Comparison of ENCODE assay signal across 14 mouse cellular contexts in the genomic region with DNA sequence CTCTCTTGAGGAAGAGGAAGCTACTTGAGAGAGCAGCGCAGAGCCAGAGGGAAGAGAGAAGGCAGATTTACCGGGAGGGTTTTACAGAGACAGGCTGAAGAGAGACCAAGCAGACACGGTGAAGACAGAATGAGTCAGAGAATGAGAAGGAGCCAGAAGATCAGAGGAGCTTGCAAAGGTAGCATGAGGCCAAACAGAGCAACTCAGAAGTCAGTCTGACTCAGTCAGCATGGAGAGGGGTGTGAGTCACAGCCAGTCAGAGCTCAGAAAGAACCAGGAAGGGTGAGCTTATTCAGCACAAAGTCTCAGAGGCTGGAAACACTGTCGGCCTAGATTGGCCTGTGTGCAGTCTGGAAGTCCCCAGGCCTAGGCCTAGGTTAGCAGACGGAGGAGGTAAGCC. TPM values are rescaled to one million over a fixed set of nuclear protein-coding genes. Genes with fewer than 3 reads are reported as not detected.
DNase-seq lines count a peak whose midpoint lies in the region; ATAC-seq and TF ChIP-seq lines count a peak whose summit lies in the region.
"Had no signal": no experiment of that assay in that cellular context is flagged by ENCODE, and none has a peak within 500 bp of the region (broad histone marks: within the 10 kb centered on the region; RNA-seq: fewer than 3 reads in every experiment).

No protein-coding gene starts in this region.

- TF ChIP-seq EP300 in stomach, postnatal 0 days (optimal IDR thresholded peaks at IDR 0.05), result no peak

- no peak overlapping the region for H3K9ac ChIP-seq in stomach, postnatal 0 days (ENCODE audit: low read length)
- no peak overlapping the region for H3K9ac ChIP-seq in midbrain, postnatal 0 days (replicated peaks; ENCODE audit: low read length, poor library complexity, severe bottlenecking)
- H3K9ac ChIP-seq: liver, embryonic 12.5 days; neural tube, embryonic 13.5 days had no signal

- WGBS in stomach, postnatal 0 days, result 74% methylated on average over 5 of the region's 5 CpGs
- WGBS in midbrain, postnatal 0 days, result 93% methylated on average over 5 of the region's 5 CpGs

- no peak overlapping the region for H3K4me2 ChIP-seq in stomach, postnatal 0 days (replicated peaks; ENCODE audit: low read depth)
- no peak overlapping the region for H3K4me2 ChIP-seq in midbrain, postnatal 0 days (ENCODE audit: low read depth, low read length, poor library complexity, severe bottlenecking)
- H3K4me2 ChIP-seq: liver, embryonic 12.5 days; neural tube, embryonic 13.5 days had no signal

- CTCF ChIA-PET in Patski (lab: Charles Lee), result interaction anchor here (1.3 to 1.9 kb wide), 4 partner anchors 24 to 40 kb away, joined by 4 to 6 read pairs (median 4); no protein-coding TSS in a partner anchor

- DNase-seq in right cerebral cortex, adult 18-20 months, result peak; percentile 75
- DNase-seq in right cerebral cortex, postnatal 10 days (ENCODE audit: low spot score in 2 of 2), result no peak
- peak; percentile 89 for DNase-seq in Patski (ENCODE audit: low read depth, low spot score)
- no peak for DNase-seq in stomach, postnatal 0 days (ENCODE audit: low spot score)
- DNase-seq in embryo, embryonic 10.5 days (ENCODE audit: low spot score), result no peak
- DNase-seq in midbrain, postnatal 0 days (ENCODE audit: low spot score), result no peak

- in situ Hi-C loops in Patski (cut with MboI; ENCODE audit: low pct_unique_long_range_greater_than_20kb), result no loop called here

- no peaks in the 10 kb centered on the region for H3K9me3 ChIP-seq in stomach, postnatal 0 days (ENCODE audit: control insufficient read depth, low read length)
- no peaks in the 10 kb centered on the region for H3K9me3 ChIP-seq in midbrain, postnatal 0 days (ENCODE audit: low read length)
- H3K9me3 ChIP-seq: liver, embryonic 12.5 days; neural tube, embryonic 13.5 days had no signal

- peak overlapping the region; percentile 88 for H3K27ac ChIP-seq in cortical plate, adult 2 months (ENCODE audit: insufficient read depth, low read length)
- 0 out of 2 replicates have a peak overlapping the region, but pooled peaks have one; percentile 25 for H3K27ac ChIP-seq in stomach, postnatal 0 days (replicated peaks)
- no peak overlapping the region for H3K27ac ChIP-seq in midbrain, postnatal 0 days (ENCODE audit: low read depth, low read length)
- H3K27ac ChIP-seq: liver, embryonic 12.5 days; neural tube, embryonic 13.5 days had no signal

- H3K4me3 ChIP-seq in cortical plate, adult 2 months (ENCODE audit: insufficient read depth, low read length), result no peak overlapping the region
- no peak overlapping the region for H3K4me3 ChIP-seq in stomach, postnatal 0 days (ENCODE audit: low read depth, low read length)
- no peak overlapping the region for H3K4me3 ChIP-seq in midbrain, postnatal 0 days (ENCODE audit: low read depth, low read length)
- H3K4me3 ChIP-seq: liver, embryonic 12.5 days; neural tube, embryonic 13.5 days had no signal

- H3K27me3 ChIP-seq in Patski, result no peaks in the 10 kb centered on the region
- H3K27me3 ChIP-seq in stomach, postnatal 0 days (ENCODE audit: control insufficient read depth, insufficient read depth, low read length), result no peaks in the 10 kb centered on the region
- no peaks in the 10 kb centered on the region for H3K27me3 ChIP-seq in midbrain, postnatal 0 days (ENCODE audit: insufficient read depth, low read length)
- H3K27me3 ChIP-seq: liver, embryonic 12.5 days; neural tube, embryonic 13.5 days had no signal

- TF ChIP-seq CTCF in Patski (IDR thresholded peaks at IDR 0.05), result no peak
- no peak for TF ChIP-seq CTCF in cortical plate, adult 2 months (IDR thresholded peaks at IDR 0.05; ENCODE audit: extremely low read depth, insufficient read depth, low read length)
- TF ChIP-seq CTCF in stomach, postnatal 0 days (IDR thresholded peaks at IDR 0.05; ENCODE audit: low read depth), result no peak
- no peak for TF ChIP-seq CTCF in midbrain, postnatal 0 days (IDR thresholded peaks at IDR 0.05)

- TF ChIP-seq POLR2A in cortical plate, adult 2 months (IDR thresholded peaks at IDR 0.05; ENCODE audit: extremely low read depth, insufficient read depth, low read length), result no peak

- H3K4me1 ChIP-seq in cortical plate, adult 2 months (ENCODE audit: control insufficient read depth, insufficient read depth, low read length), result peaks cover 5% of the 10 kb centered on the region; the same call in 1 of the 2 replicates
- no peaks in the 10 kb centered on the region for H3K4me1 ChIP-seq in stomach, postnatal 0 days (replicated peaks; ENCODE audit: control insufficient read depth, insufficient read depth)
- no peaks in the 10 kb centered on the region for H3K4me1 ChIP-seq in midbrain, postnatal 0 days (ENCODE audit: insufficient read depth, low read length)
- H3K4me1 ChIP-seq: neural tube, embryonic 13.5 days had no signal

- H3K36me3 ChIP-seq in stomach, postnatal 0 days (ENCODE audit: control insufficient read depth, insufficient read depth, low read length), result peaks cover 49% of the 10 kb centered on the region
- peaks cover 82% of the 10 kb centered on the region for H3K36me3 ChIP-seq in midbrain, postnatal 0 days (ENCODE audit: insufficient read depth, low read length)

- POLR2A ChIA-PET in Patski (lab: Charles Lee), result interaction anchor here (0.5 kb wide), 1 partner anchor 125 kb away, joined by 3 read pairs; no protein-coding TSS in a partner anchor

- ATAC-seq in Patski, result peak; percentile 95
- peak; percentile 78 for ATAC-seq in stomach, postnatal 0 days (ENCODE audit: low FRiP score, low TSS enrichment)
- no peak for ATAC-seq in midbrain, postnatal 0 days (ENCODE audit: low FRiP score)
- ATAC-seq: liver, embryonic 12.5 days had no signal

RNA-seq across cellular contexts. Expression of gene Prph2, which starts 22.7 kb away (rescaled TPM):
- polyA plus RNA-seq in Patski (2021), result not detected
- not detected in 2 replicates for polyA plus RNA-seq in cortical plate, adult 2 months (2012; rRNA removed)
- not detected in 2 replicates for polyA plus RNA-seq in stomach, postnatal 0 days (2015; fragmentation: Nextera tagmentation; extraction: Ambion mirVana)
- not detected in 2 replicates for total RNA-seq in midbrain, postnatal 0 days (2014; rRNA removed)
- polyA plus RNA-seq in midbrain, postnatal 0 days (2015; fragmentation: Nextera tagmentation; extraction: Ambion mirVana), result not detected in 2 replicates
- total RNA-seq: gastrocnemius, adult 18-20 months; heart, adult 8-10 months; heart, postnatal 25 days; layer of hippocampus, postnatal 25 days had no signal
- polyA plus RNA-seq: liver, embryonic 12.5 days; midbrain, embryonic 14.5 days; neural tube, embryonic 13.5 days had no signal

RNA-seq across cellular contexts. Expression of gene Tbcc, which starts 42.5 kb away (rescaled TPM):
- polyA plus RNA-seq in Patski (2021), result 36.4 TPM
- polyA plus RNA-seq in cortical plate, adult 2 months (2012; rRNA removed), result 25.6 and 26.1 TPM in 2 replicates
- polyA plus RNA-seq in stomach, postnatal 0 days (2015; fragmentation: Nextera tagmentation; extraction: Ambion mirVana), result 42.2 and 45.5 TPM in 2 replicates
- 43.1 and 46.3 TPM in 2 replicates for total RNA-seq in midbrain, postnatal 0 days (2014; rRNA removed)
- 49.9 and 51.2 TPM in 2 replicates for polyA plus RNA-seq in midbrain, postnatal 0 days (2015; fragmentation: Nextera tagmentation; extraction: Ambion mirVana)

Comparison
In these comparisons a context has a peak if more than half of its experiments do, and no peak if none do; other contexts are left out.
1. DNase-seq: peak in right cerebral cortex, adult 18-20 months (single experiment) and Patski (single experiment); none in right cerebral cortex, postnatal 10 days (0 of 2), stomach, postnatal 0 days (single experiment), embryo, embryonic 10.5 days (single experiment) and midbrain, postnatal 0 days (single experiment).